Mouse (Mus musculus): ENCODE data around the gene Zfp429. TPM values are rescaled to one million over a fixed set of nuclear protein-coding genes. Genes with fewer than 3 reads are reported as not detected.
"Not testable (repeated sequence)": the region's sequence is repeated elsewhere in the genome, so short reads cannot be mapped to it uniquely, and the experiment has no call there.

Gene Zfp429
- 1 to 10 TPM; 2.2 to 4.7 TPM for total RNA-seq (2021)
- long read RNA-seq, partial matches to known transcripts: 0 of 1 reads
- long read RNA-seq, other reads (novel, unspliced or antisense): 0 of 1 reads

DNA sequence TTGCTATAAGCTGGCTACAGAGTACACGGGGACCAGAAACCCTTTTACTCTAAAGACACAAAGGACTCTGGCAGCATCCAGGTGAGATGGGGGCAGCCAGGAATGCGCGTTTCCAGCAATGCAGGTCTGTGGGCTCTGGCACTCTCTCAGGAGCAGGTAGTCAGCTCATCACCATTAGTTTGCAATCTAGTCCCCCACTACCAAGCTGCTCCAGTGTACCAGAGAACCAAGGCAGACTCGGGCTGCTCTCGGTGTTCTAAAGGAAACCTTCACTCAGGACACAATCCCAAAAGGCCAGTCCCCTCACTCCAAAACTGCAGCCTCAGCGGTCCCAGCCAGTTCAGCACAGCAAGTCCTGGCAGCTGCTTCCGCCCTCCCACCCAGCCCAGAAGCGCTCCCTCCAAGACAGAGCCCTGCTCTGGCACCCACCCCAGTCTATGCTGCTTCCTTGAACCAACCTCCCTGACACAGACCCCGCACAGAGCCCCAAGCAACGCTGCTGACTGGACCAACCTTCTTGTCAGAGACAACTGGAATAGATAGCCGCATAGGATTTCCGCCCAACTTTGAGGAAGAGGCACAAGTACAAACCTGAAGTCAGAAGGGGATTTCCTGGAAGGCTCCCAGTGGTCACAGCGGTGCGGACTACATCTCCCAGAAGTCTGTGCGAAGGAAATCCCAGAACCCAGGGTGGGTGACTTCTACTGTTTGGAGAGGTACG is at the start of gene Zfp429:
Zfp429 (minus strand) TSS at position 637 of the 721 bp plus-strand sequence.
- peak; percentile 52 to 73 for DNase-seq (ENCODE audit: low spot score in 2 of 2)

DNA sequence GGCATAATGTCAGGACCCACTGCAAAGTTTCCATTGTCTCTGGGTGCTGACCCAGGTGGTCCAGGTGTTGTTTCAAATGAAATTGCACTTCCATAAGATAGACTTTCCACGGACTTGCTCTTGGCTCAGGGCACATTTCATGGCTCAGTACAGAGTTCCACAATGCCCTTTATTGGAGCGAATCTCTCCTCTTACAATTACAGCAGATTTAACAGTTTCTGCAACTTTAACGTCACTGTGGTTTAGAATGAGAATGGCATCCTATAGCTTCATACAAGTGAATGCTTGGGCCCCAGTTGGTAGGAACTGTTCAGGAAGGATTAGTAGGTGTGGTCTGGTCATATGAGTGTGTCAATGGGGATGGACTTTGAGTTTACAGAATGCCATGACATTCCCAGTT is 37.5 kb upstream of the Zfp429 start:
- DNase-seq (ENCODE audit: low spot score in 2 of 2): not testable (repeated sequence)

DNA sequence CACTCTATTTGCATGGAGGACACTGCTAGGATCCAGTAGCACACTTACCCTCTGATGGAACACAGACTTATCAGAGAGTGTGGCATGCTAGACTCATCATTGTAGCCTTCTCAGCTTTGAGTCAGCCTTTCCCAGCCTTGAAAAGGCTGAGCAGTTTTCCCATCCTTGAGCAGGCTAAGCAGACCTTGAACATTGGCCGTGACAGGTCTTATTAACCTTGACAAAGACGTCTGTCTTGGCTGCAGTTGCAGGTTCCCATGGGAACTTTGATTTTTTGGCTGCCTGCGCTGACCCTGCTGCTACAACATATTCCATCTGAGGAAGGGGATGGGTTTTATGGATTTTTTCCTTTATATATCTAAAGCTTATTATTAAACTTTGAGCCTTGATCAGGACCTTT is 28.5 kb upstream of the Zfp429 start:
- DNase-seq (ENCODE audit: low spot score in 2 of 2): no peak

- DNase-seq (ENCODE audit: low spot score in 2 of 2): not testable (repeated sequence)
Observed at GRCm38 (mm10) chr13:67425699-67426098, 26.1 kb upstream of the Zfp429 start.

DNA sequence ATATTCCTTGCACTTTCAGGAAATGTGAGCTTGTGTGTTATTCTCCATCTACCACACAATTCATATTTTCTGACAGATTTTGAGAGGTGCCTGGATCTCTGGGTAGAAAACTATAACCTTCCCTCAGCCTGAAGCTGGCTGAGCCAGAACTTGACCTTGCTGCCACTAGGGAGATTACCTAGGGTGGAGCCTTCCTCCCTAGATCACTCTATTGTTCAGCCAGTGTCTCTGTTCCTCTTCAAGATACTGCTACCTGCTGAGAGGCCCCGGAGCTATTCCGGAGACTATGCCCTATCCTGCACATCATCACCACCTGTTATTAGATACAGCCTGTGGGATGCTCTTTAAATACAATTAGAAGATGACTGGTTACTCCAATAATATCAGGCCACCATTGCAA is 22.9 kb upstream of the Zfp429 start:
- not testable (repeated sequence) for DNase-seq (ENCODE audit: low spot score in 2 of 2)

GRCm38 (mm10) chr13:67421207-67421857 is 21.7 kb upstream of the Zfp429 start, which contains the start of gene Zfp459:
TSS of gene Zfp459 (minus strand) at chr13:67421418.
- peak; percentile 23 to 46 for DNase-seq (ENCODE audit: low spot score in 2 of 2)

DNA sequence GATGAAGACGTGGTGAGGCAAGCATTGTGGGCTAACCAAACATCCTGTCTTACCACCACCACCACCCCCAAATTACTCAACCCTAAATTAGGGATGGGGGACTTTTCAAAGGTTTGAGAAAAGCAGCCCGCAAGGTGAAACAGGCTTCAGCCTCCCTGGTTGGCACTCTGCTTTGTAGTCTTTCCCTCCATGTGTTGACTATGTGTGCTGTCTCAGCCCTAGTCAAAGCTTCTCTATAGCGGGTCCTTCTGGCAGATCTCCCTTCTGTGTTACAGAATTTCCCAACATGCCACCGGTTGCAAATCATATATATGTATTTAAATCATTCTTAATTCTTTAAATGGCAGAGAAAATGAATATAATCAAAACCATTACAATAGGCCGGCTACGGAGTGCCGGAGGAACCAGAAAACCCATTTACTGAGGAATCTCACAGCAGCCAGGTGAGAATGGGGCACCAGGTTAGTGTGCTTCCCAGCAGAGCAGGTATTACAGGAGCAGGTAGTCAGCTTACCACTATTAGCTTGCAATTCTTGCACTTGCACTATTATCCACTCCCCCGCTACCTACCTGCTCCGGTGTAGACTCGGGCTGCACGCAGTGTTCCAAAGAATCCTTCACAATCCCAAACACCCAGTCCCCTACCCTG is 21.1 kb upstream of the Zfp429 start:
- DNase-seq (ENCODE audit: low spot score in 2 of 2): no peak

DNA sequence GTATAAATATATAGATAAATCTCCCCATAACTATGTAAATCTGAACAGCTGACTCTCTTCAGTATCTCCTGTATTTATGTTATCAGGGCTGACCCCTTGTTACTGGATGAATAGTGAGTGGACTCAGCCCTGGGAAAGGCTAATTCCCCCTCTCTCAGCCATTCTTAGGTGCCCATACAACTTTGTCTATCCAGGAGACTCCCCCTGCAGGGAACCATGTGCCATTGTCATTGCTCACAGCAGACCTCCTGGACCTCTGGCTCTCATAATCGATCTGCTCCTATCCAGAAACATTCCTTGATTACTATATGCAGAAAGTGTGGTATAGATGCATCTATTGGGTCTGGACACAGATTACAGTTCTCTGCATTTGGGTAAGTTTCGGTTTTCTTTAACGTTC is 17.2 kb upstream of the Zfp429 start:
- DNase-seq (ENCODE audit: low spot score in 2 of 2): no peak

DNA sequence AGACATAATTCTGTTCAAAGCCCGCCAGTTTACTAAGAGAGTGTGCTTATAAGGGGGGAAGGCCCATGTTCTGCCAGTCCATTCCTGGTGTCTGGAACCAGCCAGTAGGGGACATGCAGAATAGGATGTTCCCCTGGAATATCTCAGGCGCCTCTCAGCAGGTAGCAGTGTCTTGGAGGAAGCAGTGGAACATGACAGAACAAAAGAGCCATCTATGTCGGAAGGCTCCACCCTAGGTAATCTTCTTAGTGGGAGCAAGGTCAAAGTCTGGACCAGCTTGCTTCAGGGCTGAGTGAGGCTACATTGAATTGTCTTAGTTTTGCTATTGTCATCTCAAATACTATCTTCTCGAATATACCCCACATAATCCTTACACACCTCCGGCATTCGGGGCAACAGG is 16.1 kb upstream of the Zfp429 start:
- DNase-seq (ENCODE audit: low spot score in 2 of 2): no peak

GRCm38 (mm10) chr13:67413634-67414033 is 14.0 kb upstream of the Zfp429 start:
- DNase-seq (ENCODE audit: low spot score in 2 of 2): not testable (repeated sequence)

GRCm38 (mm10) chr13:67376255-67376654 is 23.4 kb downstream of the Zfp429 start:
- not testable (repeated sequence) for DNase-seq (ENCODE audit: low spot score in 2 of 2)

- DNase-seq (ENCODE audit: low spot score in 2 of 2): peak; percentile 51 to 67
Observed at GRCm38 (mm10) chr13:67375050-67375911, 24.3 kb downstream of the Zfp429 start, which contains the start of the genes Gm28041 and Zfp456. TSS of gene Gm28041 (minus strand) at chr13:67375733. TSS of gene Zfp456 (minus strand) at chr13:67375810.

GRCm38 (mm10) chr13:67360131-67360744 is 39.4 kb downstream of the Zfp429 start, which contains the start of the genes Gm28044 and Zfp953:
TSS of gene Gm28044 (minus strand) at chr13:67360536.
TSS of gene Zfp953 (minus strand) at chr13:67360605.
- DNase-seq (ENCODE audit: low spot score in 2 of 2): peak; percentile 85 to 95

DNA sequence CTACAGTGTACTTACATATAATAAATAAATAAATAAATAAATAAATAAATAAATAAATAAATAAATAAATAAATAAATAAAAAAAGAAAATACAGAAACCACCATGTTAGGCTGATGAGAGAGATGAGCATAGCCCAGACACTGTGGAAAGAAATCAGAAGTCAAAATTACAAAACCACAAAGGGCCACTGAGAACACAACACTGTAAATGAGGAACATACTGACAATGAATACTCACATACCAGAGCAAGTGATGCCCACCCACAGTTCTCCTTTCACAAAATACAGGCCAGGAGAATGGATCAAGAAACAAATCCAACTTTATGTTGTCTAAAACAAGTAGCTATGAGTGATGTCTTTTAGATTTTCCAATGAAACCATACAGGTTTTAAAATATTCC is 47.8 kb downstream of the Zfp429 start:
- no peak for DNase-seq (ENCODE audit: low spot score in 2 of 2)

DNA sequence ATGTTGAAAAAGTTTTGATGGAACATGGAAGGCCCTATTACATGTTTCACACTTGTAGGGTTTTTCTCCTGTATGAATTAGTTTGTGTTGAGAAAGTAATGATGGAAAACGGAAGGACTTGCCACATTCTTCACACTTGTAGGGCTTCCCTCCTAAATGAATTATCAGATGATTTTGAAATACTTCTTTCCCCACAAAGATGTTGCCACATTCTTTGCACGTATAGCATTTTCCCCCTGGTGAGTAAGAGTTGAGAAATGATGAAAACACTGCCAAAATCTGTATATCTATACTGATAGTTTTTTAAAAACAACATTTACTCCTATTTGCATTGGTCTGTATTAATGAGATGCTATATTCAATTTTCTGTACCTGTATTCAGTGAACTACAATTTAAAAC is 56.2 kb downstream of the Zfp429 start:
- no peak for DNase-seq (ENCODE audit: low spot score in 2 of 2)

Other genes starting within 250 kb of the Zfp429 start
- gene Rsl1, start 226.6 kb downstream of the Zfp429 start, total RNA-seq (2021): 1 to 10 TPM; 5.6 to 6.6 TPM
- 1 to 10 TPM; 3.0 to 3.5 TPM for gene Zfp455, start 205.3 kb downstream of the Zfp429 start, total RNA-seq (2021)
- 10 to 100 TPM; 19.7 to 20.7 TPM for gene Zfp458, start 121.4 kb downstream of the Zfp429 start, total RNA-seq (2021)
- 1 to 10 TPM; 4.6 to 5.5 TPM for gene Zfp457, start 93.3 kb downstream of the Zfp429 start, total RNA-seq (2021)
- 1 to 10 TPM; 3.7 to 4.1 TPM for gene Zfp595, start 67.2 kb downstream of the Zfp429 start, total RNA-seq (2021)
- gene Gm28044, start 39.3 kb downstream of the Zfp429 start, total RNA-seq (2021): under 1 TPM in 1 of 2 experiments, not detected in 1; 0.82 TPM
- gene Zfp953, start 39.2 kb downstream of the Zfp429 start, total RNA-seq (2021): 1 to 10 TPM in 1 of 2 experiments, under 1 TPM in 1; 0.81 to 1.0 TPM
- gene Gm28041, start 24.1 kb downstream of the Zfp429 start, total RNA-seq (2021): 1 to 10 TPM in 1 of 2 experiments, under 1 TPM in 1; 0.84 to 1.2 TPM
- gene Zfp456, start 24.0 kb downstream of the Zfp429 start, total RNA-seq (2021): under 1 TPM; 0.62 to 0.89 TPM
- gene Zfp459, start 21.6 kb upstream of the Zfp429 start, total RNA-seq (2021): 1 to 10 TPM; 1.4 to 2.8 TPM
- gene Zfp874a, start 51.8 kb upstream of the Zfp429 start, total RNA-seq (2021): 10 to 100 TPM; 13.2 to 14.5 TPM
- 10 to 100 TPM; 14.8 to 19.0 TPM for gene Zfp874b, start 84.4 kb upstream of the Zfp429 start, total RNA-seq (2021)
- gene Zfp58, start 100.7 kb upstream of the Zfp429 start, total RNA-seq (2021): 1 to 10 TPM; 8.6 to 9.9 TPM
- gene Gm26965, start 126.3 kb upstream of the Zfp429 start, total RNA-seq (2021): under 1 TPM in 1 of 2 experiments, not detected in 1; 0.81 TPM
- gene Zfp87, start 126.4 kb upstream of the Zfp429 start, total RNA-seq (2021): 10 to 100 TPM; 18.7 to 20.7 TPM
- gene Zfp748, start 154.0 kb upstream of the Zfp429 start, total RNA-seq (2021): 10 to 100 TPM in 1 of 2 experiments, 1 to 10 TPM in 1; 9.5 to 11.0 TPM
- gene Zfp729b, start 209.9 kb upstream of the Zfp429 start, total RNA-seq (2021): 1 to 10 TPM; 7.7 to 8.1 TPM
- 1 to 10 TPM; 1.3 to 3.7 TPM for gene Gm49345, start 237.9 kb upstream of the Zfp429 start, total RNA-seq (2021)
- gene Zfp729a, start 238.0 kb upstream of the Zfp429 start, total RNA-seq (2021): 1 to 10 TPM; 9.1 to 10.0 TPM

All from layer of hippocampus, adult 18-20 months (tissue).